Mouse (Mus musculus): ENCODE results near the gene Tm7sf2. TPM values are rescaled to one million over a fixed set of nuclear protein-coding genes. Genes with fewer than 3 reads are reported as not detected.

Tm7sf2 gene
- polyA plus RNA-seq (2012), result 26.5 and 33.6 TPM in 2 replicates

DNA sequence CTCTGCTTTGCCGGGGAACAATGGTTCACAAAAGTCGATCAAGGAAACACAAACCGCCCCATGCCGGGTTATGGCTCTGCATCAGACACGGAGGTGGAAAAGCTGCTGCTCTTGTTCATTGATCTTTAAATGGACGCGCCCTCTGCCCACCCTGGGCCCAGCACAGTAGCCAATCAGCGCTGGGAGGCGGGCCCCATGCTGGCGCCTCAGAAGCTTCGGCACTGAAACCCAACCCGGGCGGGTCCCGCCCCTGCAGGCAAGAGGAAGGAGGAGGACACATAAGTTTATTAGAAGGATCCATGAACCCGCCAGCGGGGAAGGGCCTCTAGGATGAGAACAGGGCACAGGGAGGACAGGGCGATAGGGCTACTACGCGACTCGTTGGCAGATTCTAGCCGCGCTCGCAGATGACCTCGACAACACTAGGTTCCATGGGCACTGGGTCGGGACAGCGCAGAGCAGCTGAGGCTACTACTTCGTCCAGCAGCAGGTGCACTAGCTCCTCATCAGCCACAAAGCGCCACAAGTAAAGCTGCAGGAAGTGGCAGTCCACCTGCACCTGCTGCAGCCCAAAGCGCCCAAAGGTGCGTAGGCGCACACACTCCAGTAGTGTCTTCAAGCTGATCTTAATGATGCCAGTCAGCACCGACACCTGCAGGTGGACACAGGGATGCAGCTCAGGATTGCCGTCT, at the start of gene Tm7sf2:
Tm7sf2 (minus strand) TSS at position 650 of the 692 bp plus-strand sequence.
- no peak for TF ChIP-seq GATA1 (IDR thresholded peaks at IDR 0.05; ENCODE audit: low read length)

DNA sequence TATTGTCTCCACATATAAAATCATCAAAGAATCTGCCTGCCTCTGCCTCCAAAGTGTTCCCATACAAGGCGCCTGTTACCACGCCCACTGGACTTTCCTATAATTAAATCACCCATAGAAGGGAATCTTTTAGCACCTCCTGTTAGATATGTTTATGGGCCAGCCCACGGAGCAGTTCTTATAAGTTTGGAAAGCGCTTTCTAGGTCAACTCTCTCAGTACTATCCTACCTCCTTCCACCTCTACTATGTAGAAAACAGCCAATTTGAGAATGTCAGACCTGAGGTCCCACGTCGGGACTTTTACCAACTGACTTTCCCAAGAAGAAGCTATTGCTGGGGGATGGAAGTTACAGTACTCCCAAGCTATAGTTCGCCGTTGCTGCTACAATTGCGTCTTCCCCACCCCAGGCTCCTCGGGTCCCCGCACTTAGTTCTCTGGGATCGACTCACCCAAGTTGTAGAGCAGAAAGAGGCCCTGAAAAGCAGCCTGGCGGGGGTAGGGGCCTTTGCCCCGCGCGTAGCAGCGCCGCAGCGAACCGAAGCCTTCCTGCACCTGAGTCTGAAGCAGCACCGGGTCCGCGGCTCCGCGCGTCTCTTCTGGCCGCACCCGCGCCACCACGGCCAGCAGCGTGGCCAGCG, 49.3 kb upstream of the Tm7sf2 start:
- TF ChIP-seq GATA1 (IDR thresholded peaks at IDR 0.05; ENCODE audit: low read length), result no peak

DNA sequence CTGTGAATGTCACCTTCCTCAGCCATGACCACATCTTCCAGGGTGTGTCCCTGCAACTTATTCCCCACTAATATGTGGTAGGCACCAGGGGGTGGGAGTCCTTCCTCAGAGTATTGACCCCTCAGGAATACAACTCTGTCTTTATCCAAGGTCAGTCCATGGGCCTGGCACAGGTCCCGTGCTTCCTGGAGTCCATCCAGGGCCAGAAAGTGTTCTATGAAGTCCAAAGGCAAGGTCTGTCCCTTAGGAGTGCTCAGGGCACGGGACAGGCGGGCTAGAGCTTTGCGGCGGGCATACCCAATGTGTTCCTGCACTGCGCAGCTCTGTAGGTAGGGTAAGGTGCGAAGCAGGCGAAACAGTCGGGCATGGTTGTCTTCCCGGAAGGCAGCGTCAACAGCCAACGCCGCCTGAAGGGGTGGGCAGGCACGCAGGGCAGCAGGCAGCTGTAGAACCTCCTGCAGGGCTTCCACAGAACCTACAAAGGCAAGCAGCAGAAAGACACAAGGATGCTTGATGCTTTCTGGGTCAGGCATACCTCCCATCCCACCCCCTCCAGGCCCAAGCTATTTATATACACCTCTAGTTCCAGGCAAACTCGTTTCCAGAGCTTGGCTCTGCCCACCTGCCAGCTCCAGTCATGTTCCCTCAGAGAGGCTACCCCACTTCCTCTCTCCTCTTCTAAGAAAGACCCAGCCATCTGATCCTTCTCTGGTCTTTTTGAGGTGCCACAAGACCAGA, 48.1 kb upstream of the Tm7sf2 start:
- TF ChIP-seq GATA1 (IDR thresholded peaks at IDR 0.05; ENCODE audit: low read length), result no peak

- no peak for TF ChIP-seq GATA1 (IDR thresholded peaks at IDR 0.05; ENCODE audit: low read length)
These were observed 44.9 kb upstream of the Tm7sf2 start for GRCm38 (mm10) chr19:6113116-6113515.

- no peak for TF ChIP-seq GATA1 (IDR thresholded peaks at IDR 0.05; ENCODE audit: low read length)
These were observed 37.4 kb upstream of the Tm7sf2 start, which contains the start of gene Naaladl1 for GRCm38 (mm10) chr19:6105586-6105985. TSS of gene Naaladl1 (plus strand) at chr19:6105782.

DNA sequence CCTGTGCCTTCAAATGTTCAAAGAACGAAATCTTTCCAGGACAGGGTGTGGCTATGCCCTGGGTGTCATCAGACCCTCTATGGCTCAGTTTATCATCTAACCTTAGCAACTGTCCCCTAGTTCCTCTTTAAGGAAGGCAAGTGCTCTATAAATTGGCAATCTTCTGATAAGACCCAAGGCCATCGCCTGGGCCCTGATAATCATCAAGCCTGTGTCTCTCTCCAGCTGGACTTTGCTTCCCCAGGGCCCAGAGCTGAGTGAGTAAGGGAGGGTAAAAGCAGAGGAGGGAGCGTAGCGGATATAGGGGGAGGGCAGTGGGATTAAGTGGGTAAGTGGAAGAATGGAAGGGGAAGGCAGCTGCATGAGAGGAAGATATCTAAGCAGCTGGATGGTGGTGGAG, 36.3 kb upstream of the Tm7sf2 start:
- peak; percentile 41 for TF ChIP-seq GATA1 (IDR thresholded peaks at IDR 0.05; ENCODE audit: low read length)

DNA sequence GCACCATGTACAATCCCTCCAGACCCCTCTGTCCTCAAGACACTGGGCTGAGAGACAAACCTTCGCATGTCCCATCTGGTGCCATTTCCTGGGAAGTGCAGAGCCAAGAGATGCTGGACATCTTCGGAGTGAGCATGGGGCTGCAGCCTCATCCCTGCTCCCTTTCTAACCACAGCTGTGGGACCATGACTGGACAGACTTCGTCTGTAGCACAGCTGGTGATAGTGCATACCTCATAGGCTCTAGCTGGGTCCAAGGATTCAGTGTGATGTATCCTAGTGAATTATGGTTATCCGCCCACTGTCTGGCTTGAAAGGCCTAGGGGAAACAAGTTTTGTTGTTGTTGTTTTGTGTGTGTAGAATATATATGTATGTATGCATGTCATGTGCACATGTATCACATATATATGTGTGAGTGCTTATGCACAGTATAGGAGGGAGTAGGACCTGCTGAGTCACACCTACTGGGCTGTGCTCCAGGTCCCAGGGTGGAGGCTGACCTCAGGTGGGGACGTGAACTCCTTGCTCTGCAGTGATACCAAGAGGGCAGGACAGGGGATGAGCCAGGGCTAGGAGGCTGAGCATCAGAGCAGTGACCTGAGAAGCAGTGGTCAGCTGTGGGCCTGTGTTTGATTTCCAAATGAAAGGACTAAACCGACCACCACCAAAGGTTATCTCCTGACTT, 34.1 kb upstream of the Tm7sf2 start:
- no peak for TF ChIP-seq GATA1 (IDR thresholded peaks at IDR 0.05; ENCODE audit: low read length)

- no peak for TF ChIP-seq GATA1 (IDR thresholded peaks at IDR 0.05; ENCODE audit: low read length)
These were observed 33.0 kb upstream of the Tm7sf2 start for GRCm38 (mm10) chr19:6101186-6101585.

DNA sequence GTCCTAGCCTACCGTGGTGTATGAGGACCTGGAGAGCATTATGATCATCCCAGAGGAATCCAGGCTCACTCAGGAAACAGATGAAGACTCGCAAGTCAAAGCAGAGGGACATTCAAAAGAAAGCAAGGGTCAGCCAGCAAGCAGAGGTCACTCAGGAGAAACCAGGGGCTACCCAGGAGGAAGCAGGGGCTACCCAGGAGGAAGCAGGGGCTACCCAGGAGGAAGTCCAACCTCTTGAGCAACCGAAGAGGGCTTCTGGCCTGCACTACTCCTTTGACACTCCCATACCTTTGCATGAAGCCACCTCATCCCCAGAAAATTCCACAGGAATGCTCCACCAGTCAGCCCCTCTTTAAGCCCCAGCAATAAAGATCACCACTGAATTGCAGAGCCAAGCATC, 29.7 kb upstream of the Tm7sf2 start:
- TF ChIP-seq GATA1 (IDR thresholded peaks at IDR 0.05; ENCODE audit: low read length), result no peak

DNA sequence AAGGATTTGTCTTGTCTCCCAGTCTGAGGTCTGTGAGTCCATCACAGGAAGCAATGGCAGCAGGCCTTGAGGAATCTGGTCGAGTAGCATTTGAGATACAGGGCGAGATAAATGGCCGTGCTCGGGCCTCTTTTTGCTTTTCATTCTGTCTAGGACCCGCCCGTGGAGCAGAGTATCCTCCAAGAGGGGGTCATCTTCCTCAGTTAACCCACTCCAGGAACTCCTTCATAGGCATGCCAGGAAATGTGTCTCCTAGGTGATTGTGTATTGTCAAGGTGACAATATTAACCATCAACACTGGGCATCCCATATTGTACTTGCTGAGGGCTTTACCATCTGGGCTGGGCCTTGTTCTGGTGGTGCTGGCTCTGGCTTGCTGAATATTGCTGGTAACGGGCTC, 25.9 kb upstream of the Tm7sf2 start, which contains the start of gene AC131692.1:
AC131692.1 (plus strand) TSS at position 301 of the 400 bp plus-strand sequence.
- TF ChIP-seq GATA1 (IDR thresholded peaks at IDR 0.05; ENCODE audit: low read length), result no peak

- no peak for TF ChIP-seq GATA1 (IDR thresholded peaks at IDR 0.05; ENCODE audit: low read length)
These were observed 20.7 kb upstream of the Tm7sf2 start for GRCm38 (mm10) chr19:6088841-6089240.

DNA sequence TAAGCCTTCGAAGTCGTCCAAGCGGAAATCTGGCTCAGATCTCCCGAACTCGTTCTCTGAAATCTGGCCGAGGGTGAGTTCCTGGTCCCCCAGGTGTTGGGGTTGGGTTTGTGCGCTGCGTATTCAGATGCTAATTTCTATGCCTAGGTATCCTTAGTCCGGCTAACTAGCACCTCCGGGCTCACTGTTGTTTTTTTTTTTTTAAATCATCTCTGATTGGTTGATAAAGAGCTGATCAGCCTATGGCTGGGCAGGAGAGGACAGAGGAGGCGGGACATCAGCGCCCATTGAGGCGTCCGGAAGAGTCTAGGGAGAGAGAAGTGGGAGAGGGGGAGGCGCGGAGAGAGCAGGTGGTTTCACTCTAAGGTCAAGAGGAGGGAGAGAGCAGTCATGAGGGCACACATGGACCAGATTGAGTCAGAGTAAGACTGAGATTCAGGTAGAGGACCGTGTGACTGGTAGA, 17.3 kb upstream of the Tm7sf2 start:
- TF ChIP-seq GATA1 (IDR thresholded peaks at IDR 0.05; ENCODE audit: low read length), result no peak

DNA sequence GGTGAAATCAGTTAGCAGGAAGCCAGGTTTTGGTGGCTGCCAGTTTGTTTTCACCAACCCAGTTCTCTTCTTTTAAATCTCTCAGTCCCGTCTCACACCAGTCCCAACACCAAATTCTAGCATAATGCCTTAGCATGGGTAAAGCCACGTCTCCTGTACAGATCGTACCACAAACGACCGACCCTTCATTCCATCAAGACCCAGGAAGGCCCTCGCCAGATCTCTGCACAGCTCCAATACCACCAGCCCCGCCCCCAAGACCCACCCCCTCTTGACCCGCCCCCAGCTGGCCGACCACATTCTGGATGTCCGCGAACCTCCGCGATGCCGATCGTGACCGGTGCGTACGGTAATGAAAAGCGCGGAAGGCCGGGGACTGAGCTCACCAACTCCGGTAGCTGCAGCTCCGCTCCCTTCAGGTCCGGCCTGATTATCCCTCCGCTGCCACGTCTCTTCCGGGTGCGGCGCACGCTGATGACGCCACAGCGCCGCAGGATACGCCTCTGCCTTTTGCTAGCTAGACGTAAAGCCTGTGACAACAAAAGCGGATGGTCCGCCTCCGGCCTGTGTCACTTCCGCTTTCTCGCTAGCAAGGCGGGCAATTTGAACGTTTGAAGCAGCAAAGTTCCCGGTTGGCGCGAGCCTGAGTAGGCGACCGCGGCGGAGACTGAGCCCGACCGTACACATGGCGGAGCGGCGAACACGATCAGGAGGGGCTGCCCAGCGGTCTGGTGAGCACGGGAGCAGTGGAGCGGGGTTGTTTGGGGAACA, 16.5 kb upstream of the Tm7sf2 start, which contains the start of the genes Zfpl1 and Cdca5:
Zfpl1 (minus strand) TSS at position 479 of the 771 bp plus-strand sequence.
Cdca5 (plus strand) TSS at position 506 of the 771 bp plus-strand sequence.
- TF ChIP-seq GATA1 (IDR thresholded peaks at IDR 0.05; ENCODE audit: low read length), result no peak

DNA sequence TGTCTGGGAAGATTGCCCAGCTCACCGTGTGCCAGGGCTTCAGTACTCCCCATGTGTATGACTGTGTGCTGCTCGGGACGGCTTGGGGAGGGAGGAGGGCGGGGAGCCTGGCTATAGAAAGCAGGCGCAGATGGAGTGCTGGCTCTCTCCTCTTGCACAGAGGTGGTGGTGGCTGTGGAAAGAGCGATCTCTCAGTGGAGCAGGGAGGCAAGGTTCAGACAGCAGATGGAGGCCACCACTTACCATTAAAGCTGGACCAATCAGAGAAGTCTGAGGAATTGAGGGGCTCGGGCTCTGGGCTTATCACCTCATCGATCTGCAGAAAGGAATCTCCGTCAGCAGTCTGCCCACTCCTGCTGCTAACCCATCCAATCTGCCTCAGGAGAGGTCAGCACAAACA, 14.0 kb upstream of the Tm7sf2 start, which contains the start of gene Gm28374:
Gm28374 (minus strand) TSS at position 101 of the 400 bp plus-strand sequence.
- no peak for TF ChIP-seq GATA1 (IDR thresholded peaks at IDR 0.05; ENCODE audit: low read length)

Measured in G1E-ER4 (cell line).